Mouse (Mus musculus) frontal cortex, postnatal 25 days (tissue): ENCODE data around the gene Gm10521.
"Not testable (repeated sequence)": the region's sequence is repeated elsewhere in the genome, so short reads cannot be mapped to it uniquely, and the experiment has no call there.

ENCODE experiments used
- DNase-seq, 2 experiments: peaks; one replicate each; pipeline ENCODE4 v3.0.0; 2022; ENCODE audit warnings: low spot score in 2 of 2

Gm10521 gene

GRCm38 (mm10) chr1:171895364-171895763 lies at the start of gene Gm10521:
Gm10521 (plus strand) TSS chr1:171895664.
- not testable (repeated sequence) for DNase-seq

GRCm38 (mm10) chr1:171848201-171848600 lies 47.3 kb upstream of the Gm10521 start:
- no peak for DNase-seq

- no peak for DNase-seq
Measured at GRCm38 (mm10) chr1:171848757-171849156, 46.7 kb upstream of the Gm10521 start.

DNA sequence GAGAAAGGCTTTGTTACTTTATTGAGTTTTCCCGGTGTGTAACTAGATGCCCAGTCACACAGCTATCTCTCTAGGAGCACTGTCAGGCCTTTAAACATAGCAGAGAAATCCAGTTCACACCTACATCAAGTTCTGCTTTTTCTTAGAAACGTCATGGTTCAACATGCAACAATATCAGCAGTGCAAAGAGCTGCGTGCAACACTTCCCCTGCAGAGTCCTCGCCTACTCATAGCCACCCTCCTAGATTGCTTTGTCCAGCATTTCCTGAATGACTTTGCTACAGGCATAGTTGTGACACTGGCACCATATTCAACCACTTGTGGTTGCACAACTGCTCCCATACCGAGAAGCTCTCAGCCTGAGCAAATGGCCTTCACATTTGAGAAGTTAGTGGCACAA lies 46.0 kb upstream of the Gm10521 start:
- DNase-seq, result no peak

- DNase-seq, result no peak
Measured at GRCm38 (mm10) chr1:171865467-171865866, 30.0 kb upstream of the Gm10521 start.

- DNase-seq, result no peak
Measured at GRCm38 (mm10) chr1:171886989-171887388, 8.5 kb upstream of the Gm10521 start.

- no peak for DNase-seq
Measured at GRCm38 (mm10) chr1:171904011-171904410, 8.5 kb downstream of the Gm10521 start.

- no peak for DNase-seq
Measured at GRCm38 (mm10) chr1:171915638-171916458, 20.4 kb downstream of the Gm10521 start.

- DNase-seq, result no peak
Measured at GRCm38 (mm10) chr1:171917305-171918039, 22.0 kb downstream of the Gm10521 start, which contains the start of gene Slamf6. Slamf6 (plus strand) TSS chr1:171917515.

DNA sequence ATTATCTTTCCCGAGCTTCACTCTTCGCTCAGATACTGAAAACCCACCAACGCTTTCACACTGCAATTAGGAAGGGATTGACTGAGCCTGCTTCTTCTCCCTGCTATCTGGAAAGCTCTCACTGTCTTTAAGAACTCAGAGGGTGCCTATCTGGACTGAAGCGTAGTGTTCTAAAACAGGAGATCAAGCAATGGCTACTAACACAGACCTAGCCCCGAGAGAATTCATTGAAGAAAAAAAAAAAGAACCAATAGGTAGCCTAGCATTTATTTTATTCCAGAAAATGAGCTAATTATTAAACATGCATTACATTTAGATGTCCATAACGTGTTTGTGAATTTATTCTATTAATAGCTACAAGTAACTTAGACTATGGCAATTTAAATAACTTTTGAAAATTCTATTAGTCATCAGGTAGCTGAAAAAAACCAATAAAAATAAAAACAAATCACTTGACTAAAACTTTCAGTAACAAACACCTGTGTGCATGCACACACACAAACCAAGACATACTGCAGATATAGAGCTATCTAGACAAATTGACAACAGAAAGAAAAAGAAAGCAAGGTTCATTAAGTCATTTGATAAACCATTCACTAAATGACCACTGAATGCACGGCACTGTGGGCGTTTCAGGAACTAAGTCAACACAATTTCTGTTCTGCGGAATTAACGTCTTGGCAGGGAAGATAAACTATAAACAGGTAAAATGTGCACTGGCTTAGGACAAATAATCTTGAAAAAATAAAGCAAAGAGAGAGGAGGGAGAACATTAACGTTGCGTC lies 22.9 kb downstream of the Gm10521 start:
- DNase-seq, result no peak

DNA sequence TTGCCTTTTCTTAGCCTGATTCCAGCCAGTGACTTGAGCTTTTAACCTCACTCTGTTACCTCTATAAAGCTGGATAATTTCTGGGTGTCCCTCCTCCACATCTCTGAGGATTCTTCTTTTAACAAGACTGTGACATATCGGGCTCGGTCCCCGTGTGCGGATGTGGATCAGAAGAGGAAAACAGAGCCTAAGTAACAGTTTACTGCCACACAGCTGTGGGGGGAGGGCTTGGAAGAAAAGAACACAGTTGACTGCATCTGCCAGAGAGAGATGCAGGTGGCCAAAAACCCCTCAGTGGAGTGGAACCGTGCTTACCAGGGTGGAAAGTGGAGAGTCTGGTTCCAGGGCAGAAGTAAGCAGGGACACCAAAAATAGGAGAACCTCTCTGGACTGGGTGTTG lies 23.7 kb downstream of the Gm10521 start:
- DNase-seq, result no peak

GRCm38 (mm10) chr1:171919901-171920510 lies 24.5 kb downstream of the Gm10521 start:
- no peak for DNase-seq

DNA sequence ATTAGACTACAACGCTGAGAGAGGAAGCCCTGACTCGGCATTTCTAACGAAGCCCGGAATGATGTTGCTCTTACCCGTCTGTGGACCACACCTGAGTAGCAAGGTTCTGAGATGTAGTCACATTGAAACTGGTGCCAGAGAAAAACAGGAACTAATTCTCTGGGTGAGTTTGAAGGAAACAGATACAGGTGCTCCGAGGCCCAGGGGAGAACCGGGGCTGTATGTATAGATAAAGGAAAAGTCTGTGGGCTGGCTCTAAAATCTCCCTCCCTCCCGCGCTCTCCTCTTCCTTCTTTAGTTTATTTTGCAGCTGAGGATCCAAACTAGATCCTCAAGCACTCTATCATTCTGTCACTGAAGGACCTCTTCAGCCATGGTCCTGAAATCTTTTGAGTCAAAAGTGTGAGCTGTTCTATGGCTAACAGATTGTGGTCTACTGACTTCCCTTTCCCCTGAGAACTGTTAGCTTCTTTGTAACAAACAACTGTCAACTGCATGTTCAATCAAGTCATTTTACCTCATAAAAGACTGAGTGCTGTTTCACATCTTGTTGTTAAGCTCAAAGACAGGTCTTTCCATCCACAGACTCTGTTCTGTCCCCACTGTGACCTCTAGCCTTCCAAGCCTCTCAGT lies 25.6 kb downstream of the Gm10521 start:
- no peak for DNase-seq

GRCm38 (mm10) chr1:171921641-171922040 lies 26.2 kb downstream of the Gm10521 start:
- DNase-seq, result no peak

DNA sequence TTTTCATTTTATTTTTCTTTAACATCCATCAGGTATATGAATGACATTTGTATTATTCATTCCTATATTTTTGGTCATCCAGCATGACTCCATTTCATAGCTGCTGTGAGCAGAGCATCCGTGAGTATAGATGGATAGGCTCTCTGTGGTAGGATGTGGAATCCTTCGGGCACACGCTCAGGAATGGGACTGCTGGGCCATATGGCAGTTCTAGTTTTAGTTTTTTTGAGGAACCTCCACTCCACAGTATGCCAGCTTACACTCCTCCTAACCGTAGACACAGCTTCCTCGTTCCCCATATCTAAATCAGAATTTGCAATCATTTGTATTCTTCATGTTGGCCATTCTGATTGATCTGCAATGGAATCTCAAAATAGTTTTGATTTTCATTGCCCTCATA lies 27.4 kb downstream of the Gm10521 start:
- DNase-seq, result no peak

DNA sequence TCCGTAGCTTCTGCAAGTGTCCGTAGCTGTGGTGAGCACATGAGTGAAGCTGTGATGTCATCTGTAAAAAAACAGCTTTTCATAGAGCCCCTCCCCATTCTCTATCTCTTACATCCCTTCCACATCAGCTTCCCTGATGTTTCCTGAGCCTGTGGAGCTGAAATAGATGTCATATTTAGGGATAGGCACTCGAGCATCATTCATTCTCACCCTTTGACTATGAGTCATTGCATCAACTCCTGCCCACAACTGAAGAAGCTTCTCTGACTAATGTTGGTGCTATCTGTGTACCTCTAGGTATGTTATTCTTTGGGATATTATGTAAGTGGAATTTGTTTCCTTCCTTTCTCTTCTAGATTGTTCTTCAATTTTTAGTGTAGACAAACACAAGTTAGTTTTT lies 29.4 kb downstream of the Gm10521 start:
- DNase-seq, result no peak

DNA sequence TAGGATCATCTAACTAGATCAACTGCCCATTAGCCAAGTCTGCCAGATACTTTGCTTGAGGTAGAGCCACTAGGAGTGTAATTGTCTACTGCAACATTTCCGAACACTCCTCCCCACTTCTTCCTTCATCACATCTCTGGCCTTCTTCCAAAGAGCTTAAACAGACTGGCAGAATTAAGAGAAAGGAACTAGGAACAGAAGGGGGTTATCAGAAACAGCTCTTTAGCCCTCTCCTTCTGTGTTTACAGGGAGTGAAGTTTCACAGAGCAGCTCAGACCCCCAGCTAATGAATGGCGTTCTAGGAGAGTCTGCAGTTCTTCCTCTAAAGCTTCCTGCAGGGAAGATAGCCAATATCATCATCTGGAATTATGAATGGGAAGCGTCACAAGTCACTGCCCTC lies 38.4 kb downstream of the Gm10521 start:
- DNase-seq, result no peak

GRCm38 (mm10) chr1:171938952-171939948 lies 43.8 kb downstream of the Gm10521 start:
- no peak for DNase-seq

- no peak for DNase-seq
Measured at GRCm38 (mm10) chr1:171940626-171941025, 45.2 kb downstream of the Gm10521 start.

- DNase-seq, result no peak
Measured at GRCm38 (mm10) chr1:171946447-171946995, 51.1 kb downstream of the Gm10521 start.
